Mouse (Mus musculus): ENCODE measurements around the gene Fgr.
"Not testable (repeated sequence)": the region's sequence is repeated elsewhere in the genome, so short reads cannot be mapped to it uniquely, and the experiment has no call there.

Gene Fgr

DNA sequence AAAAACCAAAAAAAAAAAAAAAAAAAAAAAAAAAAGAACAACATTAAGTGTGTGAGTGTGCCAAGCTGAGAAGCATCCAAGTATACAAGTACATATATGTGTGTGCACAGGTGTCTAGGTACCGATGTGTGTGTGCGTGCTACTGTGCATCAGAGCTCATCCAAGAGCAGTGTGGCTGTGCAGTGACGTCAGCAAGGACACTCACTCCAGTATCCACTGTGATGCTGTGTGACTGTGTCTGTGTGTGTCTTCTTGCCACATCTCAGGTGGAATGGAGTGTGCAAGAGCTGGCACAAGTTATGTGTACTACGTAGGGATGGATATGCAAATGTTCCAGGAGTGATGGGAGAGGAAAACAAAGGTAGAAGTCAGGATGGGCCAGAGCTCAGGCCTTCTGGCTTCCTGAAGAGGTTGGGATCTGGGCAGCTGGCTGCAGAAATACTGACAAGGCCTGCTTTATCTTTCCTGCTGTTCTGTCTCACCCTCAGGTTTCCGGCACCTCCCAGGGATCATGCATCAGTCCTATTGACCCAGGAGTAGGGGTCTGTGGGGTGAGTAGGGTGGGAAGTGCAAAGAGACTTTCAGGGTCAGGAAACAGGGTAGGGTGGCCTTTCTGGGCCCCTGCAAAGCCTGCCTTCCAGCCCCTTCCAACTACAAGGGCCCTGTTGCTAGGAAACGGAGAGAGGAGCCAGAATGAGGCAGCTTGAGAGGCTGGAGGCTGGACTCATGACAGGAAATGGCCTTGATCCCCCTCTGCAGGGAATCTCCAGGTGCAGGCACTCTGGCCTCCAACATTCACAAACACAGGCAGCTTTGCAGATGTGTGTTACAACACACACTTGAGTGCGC, 10.0 kb downstream of the Fgr start:
- no peak for DNase-seq (ENCODE audit: low read depth, low spot score)

DNA sequence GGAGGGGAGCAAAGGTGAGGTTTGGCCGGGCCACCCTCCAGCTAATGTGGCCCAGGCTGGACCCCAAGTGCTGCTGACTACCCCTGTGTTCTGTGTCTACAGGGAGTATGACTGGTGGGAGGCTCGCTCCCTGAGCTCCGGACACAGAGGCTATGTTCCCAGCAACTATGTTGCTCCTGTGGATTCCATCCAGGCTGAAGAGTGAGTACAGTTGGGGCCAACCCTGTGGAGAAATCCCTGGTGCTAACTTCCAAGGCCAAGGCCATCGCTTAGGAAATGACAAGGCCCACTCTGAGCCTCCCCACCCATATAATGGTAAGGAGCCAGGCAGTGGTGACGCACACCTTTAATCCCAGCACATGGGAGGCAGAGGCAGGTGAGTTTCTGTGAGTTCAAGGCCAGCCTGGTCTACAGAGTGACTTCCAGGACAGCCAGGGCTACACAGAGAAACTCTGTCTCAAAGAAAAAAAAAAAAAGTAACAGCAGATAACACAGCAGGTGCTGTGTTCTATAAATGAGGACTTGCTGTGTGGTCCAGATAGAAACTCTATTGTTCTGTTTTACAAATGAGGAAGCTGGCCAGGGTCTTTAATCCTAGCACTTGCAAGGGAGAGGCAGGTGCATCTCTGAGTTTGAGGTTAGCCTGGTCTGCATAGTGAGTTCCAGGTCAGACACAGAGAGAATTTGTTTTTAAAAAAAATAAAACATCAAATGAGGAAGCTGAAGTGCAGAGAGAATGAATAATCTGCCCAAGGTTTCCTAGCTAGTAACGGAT, 14.9 kb downstream of the Fgr start:
- DNase-seq (ENCODE audit: low read depth, low spot score), result no peak

DNA sequence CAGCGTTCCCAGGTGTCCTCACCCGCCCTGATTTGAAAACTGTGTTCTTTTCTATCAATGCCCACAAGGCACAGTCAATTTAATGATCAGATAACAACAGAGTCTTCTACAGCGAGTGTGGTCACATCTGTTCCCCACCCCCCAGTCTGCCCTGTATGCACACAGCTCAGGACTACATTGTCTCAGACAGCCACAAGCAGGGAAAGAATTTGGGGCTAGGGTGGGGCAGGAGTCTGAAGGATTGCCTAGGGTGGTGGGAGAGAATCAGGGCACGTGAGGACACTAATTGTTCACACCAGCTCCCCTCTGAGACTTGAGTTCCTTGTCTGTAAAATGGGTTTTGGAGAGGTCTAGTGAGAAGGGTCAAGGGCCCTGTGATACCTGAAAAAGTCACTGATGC, 19.7 kb downstream of the Fgr start:
- no peak for DNase-seq (ENCODE audit: low read depth, low spot score)

DNA sequence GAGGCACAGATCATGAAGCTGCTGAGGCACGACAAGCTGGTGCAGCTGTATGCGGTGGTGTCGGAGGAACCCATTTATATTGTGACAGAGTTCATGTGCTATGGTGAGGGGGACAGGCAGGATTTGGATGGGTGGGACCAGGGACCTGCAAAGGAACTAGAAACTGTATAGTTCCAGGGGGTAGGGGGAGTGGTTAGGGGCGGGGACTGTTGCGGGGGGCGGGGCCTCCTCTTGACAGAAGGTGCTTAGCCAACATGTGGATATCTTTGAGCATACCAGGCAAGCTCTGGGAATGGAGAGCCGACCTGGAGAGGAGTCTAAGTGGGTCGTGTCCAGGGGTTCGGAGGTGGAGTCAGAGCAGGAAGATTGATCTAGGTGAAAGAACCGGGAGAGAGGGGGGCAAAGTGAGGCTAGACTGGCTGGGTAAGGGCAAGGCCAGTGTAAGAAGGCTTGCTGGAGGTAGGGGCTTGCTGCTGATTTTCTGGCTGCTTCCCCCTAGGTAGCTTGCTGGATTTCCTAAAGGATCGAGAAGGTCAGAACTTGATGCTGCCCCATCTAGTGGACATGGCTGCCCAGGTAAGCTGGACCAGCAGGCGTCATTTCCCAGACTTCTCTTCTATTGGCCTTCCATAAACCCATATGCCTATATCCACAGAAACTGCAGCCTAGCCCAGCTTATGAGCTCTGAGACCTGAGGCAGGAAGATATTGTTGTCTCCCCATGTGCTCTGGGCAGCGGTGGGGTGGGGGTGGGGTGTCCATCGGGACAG, 23.8 kb downstream of the Fgr start:
- DNase-seq (ENCODE audit: low read depth, low spot score), result no peak

DNA sequence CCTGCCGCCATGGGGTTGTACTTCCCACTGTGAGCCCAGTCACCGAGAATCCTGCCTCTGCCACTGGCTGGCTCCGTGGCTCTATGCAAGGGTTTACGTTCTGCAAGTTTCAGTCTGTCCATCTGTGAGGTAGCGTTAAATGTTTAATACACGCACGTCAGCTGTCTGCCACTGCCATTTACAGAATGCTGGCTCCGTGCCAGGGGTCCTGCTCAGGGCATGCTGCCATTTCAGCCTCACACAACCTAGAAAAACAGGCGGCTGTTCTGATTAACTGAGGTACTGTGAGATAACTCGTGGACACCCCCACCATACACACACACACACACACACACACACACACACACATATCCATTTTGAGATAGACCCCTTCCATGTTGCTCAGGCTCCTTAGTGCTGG, 29.0 kb downstream of the Fgr start:
- no peak for DNase-seq (ENCODE audit: low read depth, low spot score)

DNA sequence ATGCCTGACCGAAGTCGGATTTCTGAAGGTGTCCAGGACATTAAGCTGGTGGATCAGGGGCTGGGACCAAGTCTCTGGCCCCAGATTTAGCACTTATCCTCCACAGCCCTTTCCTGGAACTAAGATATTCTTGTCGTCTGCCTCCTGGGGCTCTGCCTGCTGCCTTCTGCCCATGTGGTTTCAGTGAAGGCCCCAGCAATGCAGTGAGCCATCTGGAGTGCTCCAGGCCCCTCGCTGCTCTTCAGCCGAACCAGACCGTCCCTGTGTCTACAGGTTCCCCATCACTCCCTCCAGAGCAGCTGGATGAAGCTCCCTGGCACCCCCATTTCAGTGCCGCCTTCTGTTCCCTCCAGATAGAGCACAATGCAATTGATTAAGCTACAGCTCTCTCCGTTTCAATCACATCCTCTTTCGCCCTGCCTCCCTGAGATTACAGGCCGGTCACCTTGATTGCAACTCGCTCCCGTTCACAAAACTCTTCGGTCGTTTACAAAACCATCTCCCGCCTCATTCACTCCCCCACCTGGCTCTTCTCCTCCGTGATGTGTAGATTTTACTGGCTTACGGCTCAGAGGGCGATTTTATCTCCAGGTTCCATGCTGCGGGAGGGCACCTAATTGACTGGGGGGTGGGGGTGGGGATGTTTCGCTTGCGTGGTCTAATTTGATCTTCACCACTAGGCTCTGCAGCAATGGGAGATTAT, 29.6 kb downstream of the Fgr start:
- no peak for DNase-seq (ENCODE audit: low read depth, low spot score)

DNA sequence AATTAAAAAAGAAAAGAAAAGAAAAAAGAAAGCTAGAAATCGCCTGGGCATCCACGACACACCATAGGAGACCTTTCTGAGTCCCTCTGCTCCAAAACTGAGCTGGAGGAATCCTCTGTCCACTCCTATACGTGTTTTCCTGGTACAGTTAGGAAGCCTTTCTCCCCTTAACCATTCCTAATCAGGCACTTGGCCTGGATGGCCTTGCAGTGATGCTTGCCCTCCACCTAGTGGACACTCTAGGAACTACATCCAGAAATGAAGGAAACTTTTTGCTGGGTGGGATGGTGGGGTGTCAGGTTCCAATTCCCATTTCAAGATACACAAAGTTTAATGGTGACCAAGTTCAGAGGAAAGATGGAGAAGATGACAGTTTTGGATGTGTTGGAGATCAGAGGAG, 31.3 kb downstream of the Fgr start:
- DNase-seq (ENCODE audit: low read depth, low spot score), result peak; percentile 64

DNA sequence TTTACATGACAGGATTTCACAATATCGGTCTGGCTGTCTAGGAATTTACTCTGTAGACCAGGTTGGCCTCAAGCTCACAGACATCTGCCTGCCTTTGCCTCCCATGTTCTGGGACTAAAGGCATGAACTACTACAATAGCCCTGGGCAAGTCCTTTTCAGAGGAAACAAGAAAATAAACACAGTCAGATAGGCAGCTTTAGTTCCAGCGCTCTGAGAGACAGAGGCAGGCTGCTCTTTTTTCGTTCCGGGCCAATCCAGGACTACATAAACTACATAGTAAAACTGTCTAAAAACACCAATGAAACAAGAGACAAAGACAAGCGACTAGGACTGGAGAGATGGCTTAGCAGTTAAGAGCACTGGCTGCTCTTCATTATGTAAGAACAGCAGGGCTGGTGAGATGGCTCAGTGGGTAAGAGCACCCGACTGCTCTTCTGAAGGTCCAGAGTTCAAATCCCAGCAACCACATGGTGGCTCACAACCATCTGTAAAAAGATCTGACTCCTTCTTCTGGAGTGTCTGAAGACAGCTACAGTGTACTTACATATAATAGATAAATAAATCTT, 32.1 kb downstream of the Fgr start:
- not testable (repeated sequence) for DNase-seq (ENCODE audit: low read depth, low spot score)

DNA sequence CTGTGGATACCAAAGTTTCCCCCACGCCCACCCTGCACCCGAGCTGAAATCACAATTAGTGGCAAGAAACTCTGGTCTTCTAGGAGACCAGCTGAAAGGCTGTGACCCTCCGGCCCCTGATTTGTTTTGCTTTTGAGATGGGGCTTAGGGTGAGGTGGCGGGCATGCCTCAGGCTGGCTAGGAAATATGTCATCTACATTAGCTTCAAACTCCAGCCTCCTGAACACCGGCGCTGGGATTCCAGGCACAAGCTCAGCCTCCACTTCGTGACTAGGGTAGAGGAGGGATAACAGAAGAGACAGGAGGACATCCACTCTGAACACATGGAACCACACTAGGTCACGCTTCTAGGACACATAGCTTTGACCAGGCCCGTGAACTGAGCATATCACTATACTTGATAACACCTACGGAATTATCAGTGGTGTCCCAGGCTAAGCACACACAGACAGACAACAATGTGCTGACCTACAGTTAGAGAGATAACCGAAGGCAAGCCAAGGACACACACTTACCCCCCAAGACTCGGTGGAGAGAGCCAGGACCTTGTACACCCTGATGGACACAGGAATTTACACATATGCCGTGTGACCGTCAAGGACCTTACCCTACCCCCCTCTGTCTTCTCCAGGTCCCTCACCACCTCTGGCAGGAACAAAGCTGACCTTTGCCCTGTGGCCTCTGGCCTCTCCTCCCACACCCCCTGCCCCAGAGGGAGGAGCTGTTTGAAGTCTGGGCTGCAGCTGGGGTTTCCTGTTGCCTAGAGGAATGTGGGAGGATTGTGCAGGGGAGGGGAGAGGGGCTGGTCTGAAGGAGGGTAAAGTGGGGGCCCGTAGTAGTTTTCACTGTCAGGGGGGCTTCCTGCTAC, 33.9 kb downstream of the Fgr start:
- DNase-seq (ENCODE audit: low read depth, low spot score), result no peak

DNA sequence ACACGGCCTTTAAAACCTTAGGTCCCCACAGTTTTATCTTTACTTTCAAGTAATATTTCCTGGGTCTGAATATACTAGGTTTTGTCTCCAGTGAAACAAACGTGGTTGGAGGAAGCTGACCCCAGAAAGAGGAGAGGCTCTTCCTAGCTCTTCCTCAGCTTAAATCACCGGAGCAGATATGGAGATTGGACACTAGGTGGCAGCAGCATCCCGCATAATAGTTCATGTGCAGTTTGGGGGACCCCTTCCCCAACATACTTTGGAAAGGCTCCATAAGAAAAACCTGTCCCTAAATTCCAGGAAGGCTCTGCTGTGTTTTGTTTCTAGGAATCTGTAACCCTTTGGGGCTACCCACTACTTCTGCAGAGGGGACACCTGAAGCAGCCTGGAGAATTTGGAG, 35.2 kb downstream of the Fgr start:
- no peak for DNase-seq (ENCODE audit: low read depth, low spot score)

DNA sequence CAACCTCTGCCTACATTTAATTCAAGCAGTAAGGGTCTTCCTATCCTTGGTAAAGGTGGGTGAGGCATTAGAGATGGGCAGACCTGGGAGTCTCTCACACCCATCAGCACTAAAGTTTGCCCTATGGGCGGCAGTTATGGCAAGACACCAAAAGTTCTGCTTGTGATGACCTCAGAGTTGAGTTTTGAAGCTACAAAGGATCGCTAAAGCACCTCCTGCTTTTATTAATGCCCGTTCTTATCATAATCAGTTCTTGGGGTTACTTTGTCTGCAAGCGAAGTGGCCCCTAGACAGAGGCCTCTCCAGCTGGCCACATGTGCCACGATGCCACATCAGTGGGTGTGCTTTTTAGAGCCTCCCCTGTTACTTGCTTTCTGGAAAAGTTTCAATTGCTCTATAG, 35.8 kb downstream of the Fgr start:
- DNase-seq (ENCODE audit: low read depth, low spot score), result no peak

DNA sequence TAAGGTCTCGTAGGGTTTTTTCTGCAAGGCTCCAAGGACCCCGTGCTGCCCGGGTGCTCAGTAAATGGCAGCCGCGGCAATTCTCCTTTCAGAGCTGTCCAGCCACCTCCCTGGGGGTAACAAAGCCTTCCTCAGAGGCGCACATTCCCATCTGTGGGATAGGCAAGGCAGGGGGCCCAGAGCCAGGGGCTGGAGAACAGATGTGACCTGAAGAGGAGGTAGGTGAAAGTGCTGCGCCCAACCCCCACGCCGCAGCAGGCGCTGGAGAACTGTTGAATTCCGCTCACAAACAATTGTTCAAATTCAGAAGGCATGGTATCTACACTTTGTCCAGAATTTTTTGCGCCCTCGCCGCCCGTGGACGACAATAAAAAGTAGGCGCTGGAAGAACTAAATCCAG, 36.7 kb downstream of the Fgr start:
- DNase-seq (ENCODE audit: low read depth, low spot score), result no peak

DNA sequence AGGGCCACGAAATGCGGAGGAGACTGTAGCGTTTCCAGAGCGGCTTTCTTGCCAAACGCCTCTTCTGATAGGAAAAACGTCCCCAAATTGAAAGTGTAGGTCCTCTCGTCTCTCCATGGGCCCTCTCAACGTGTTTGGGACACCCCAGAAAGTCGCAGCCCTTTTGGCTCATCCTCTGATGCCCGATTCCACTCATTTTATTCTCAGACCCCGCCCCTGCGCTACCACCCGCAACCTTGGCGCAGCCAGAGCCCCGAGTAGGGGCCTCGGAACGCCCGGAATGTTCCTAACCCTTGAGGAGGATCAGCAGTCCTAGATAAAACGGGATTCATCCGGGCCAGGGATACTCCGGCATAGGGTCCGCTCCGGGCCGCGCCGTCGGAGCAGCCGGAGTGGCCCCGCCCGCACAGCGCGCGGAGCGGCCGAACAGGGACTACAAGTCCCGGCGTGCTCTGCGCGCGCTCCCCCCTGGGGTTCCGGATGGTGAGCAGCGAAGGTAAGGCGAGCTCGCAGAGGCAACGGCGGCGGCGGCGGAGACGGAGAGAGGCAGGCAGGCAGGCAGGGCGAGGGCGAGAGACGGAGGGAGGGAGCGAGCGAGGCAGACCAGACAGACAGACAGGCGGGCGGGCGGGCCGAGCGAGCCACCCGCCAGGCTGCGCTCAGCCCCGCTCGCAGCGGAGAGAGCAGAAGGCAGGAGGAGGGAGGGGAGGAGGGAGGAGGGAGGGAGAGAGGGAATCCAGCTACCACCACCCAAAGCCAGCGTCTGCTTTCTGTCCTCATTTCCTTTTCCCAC, 37.3 kb downstream of the Fgr start, which contains the start of gene Ahdc1:
Gene Ahdc1, plus strand, starts transcription at position 233 of the 793 bp plus-strand sequence.
- DNase-seq (ENCODE audit: low read depth, low spot score), result peak; percentile 76

DNA sequence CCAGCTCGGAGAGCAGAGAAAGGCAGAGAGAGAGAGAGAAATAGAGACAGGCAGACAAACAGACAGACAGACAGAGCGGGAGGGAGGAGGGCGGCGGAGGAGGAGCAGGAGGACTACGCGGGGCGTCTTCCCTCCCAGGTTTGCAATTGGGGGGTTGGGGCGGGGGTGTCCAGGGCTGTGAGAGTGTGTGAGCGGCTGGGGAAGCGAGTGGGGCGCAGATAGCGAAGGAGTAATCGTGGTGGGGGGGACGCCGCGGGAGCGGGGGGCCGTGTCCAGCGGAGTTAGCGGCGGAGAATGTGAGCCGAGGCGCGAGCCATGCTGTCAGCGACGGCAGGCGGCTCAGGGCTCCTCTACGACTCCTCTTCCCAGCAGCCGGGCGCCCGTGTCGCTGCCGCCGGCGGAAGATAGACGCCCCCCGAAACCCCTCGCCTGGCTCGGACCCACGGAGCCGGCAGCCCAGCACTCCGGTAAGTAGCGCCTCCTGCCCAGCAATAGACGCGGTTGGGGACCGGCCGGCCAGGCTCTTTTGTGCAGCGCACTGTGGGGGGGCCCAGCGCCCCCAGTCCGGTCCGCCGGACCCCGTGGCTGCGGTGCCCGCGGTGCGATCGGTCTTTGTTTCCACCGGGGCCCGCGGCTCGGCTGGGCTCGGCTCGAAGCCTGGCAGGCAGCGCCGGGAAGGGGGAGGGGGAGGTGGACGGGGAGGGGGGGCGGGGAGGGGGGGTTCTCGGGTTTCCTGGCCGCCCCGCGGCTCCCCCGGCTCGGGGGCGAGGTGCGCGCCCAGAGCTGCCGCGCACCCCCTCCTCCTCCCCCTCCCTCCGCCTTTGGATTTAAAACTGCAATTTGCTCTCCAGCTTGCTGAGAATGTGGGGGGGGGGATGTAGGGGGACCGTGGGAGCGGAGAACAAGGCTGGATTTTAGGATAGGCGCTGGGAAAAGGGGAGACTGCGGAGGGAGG, 38.2 kb downstream of the Fgr start:
- DNase-seq (ENCODE audit: low read depth, low spot score), result no peak

DNA sequence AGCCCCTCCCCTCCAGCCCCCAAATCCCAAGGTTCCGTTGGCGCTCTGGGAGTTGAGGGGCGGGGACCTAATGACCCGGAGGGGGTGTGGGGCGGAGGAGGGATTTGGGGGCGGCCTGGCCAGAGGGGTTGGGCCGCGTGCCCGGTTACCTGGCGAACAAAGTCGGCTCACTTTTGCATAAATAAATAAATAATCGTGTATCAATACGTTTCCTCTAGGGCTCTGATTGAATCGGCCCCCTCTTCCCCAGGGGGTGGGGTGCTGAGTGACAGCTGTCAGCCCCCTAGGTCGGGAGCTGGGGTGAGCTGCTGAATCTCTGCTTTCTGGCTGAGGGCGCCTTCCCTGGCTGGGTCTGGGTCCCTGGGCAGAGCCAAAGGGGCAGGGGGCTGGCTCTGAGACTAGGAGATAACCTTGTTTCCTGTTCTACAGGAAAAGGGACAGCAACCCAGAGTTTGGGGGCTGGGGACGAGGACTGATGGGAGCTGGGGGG, 38.9 kb downstream of the Fgr start:
- no peak for DNase-seq (ENCODE audit: low read depth, low spot score)

DNA sequence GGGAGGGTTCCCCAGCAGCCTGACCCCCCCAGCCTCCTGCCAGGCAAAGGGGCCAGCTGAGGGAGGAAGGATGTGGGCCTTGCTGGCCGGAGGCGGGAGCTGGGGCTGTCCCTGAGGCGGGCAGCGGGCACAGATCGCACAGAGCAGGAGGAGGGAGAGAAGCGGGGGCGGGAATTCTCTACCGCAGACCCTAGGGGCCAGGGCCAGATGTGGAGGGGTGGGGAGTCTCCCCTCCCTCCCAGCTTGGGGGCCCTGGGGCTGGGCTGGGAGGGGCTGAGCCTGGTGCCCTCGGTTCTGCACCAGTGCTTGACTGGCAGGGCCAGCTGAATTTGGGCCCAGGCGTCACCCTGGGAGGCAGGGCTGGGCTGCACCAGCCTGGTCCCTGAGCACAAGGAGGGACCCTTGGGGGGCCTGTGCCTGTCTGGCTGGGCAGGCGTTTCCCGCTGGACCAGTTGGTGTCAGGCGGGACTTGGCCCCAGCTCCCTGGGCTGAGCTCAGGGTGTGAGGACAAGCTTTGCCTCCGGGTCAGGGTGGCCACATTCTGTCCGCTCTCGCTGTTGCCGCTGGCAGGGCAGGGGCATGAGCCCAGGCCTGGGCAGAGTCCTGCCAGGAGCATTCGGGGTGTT, 39.5 kb downstream of the Fgr start:
- DNase-seq (ENCODE audit: low read depth, low spot score), result no peak

DNA sequence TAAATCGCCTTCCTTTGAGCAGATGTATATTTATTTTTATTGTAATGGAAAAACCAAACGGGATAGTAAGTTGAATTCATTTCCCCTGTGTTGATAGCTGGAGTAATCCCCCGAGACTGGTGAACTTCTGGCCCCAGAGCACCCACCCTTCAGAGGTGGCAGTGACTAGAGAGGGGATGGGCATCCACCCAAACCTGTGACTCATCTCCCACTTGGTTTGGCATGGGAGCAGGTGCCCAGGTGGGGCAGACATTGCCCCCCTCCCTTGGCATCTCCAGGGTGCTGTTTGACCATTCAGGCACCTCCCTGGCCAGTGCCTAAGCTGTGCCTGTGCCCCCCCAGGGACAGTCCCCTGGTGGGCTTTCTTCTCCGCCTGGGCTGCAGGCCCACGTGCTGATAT, 40.2 kb downstream of the Fgr start:
- no peak for DNase-seq (ENCODE audit: low read depth, low spot score)

Data from retina, adult 2 months (tissue).